Comparison of ENCODE assay signal across 9 mouse cellular contexts in the genomic region with DNA sequence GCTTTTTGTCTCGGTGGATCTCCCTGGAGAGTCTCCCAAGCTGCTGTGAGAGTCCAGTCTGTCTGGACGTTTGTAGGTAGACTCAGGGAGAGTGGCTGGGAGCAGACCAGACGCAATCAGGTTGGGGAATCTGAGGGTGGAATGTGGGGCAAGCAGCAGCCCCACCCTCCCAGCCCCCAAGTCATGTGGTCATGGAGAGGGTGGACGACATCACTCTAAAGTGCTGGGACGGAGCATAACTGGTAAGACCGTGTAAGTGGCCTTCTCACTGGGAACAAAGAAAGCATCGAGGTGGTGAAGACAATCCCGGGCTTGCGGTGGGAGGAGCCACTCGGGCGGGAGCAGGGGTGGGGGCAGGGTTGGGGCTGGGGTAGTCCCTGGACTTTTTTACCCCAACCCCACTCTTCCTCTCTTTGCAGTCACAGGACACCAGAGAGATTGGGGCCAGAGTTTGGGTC. TPM values are rescaled to one million over a fixed set of nuclear protein-coding genes. Genes with fewer than 3 reads are reported as not detected.
DNase-seq lines count a peak whose midpoint lies in the region; ATAC-seq and TF ChIP-seq lines count a peak whose summit lies in the region.
"Had no signal": no experiment of that assay in that cellular context is flagged by ENCODE, and none has a peak within 500 bp of the region (broad histone marks: within the 10 kb centered on the region; RNA-seq: fewer than 3 reads in every experiment).

No protein-coding gene starts in this region.

- peak overlapping the region; percentile 67 for H3K4me2 ChIP-seq in intestine, embryonic 16.5 days (ENCODE audit: low read depth, low read length)
- peak overlapping the region; percentile 33 for H3K4me2 ChIP-seq in midbrain, embryonic 16.5 days (ENCODE audit: low read length)

- WGBS in heart, embryonic 10.5 days, result 2% methylated on average over 11 of the region's 11 CpGs
- WGBS in intestine, embryonic 16.5 days, result 7% methylated on average over 11 of the region's 11 CpGs
- WGBS in midbrain, embryonic 16.5 days, result 4% methylated on average over 11 of the region's 11 CpGs

- no peak for TF ChIP-seq CTCF in left cerebral cortex, adult 2 months (IDR thresholded peaks at IDR 0.05)

- H3K4me1 ChIP-seq in heart, embryonic 10.5 days, result peaks cover 48% of the 10 kb centered on the region
- H3K4me1 ChIP-seq in intestine, embryonic 16.5 days (ENCODE audit: control insufficient read depth, insufficient read depth, low read length), result peaks cover 29% of the 10 kb centered on the region
- peaks cover 12% of the 10 kb centered on the region; the same call in 1 of the 2 replicates for H3K4me1 ChIP-seq in midbrain, embryonic 16.5 days (ENCODE audit: control insufficient read depth, insufficient read depth, low read length)

- DNase-seq in heart, embryonic 10.5 days (ENCODE audit: low spot score), result no peak
- no peak for DNase-seq in heart, postnatal 25 days (ENCODE audit: low spot score)
- DNase-seq in embryo, embryonic 9.5 days (ENCODE audit: extremely low spot score), result peak; percentile 51
- DNase-seq in T-cell, adult 2 months (ENCODE audit: low spot score), result no peak
- no peak for DNase-seq in gastrocnemius, adult 8-10 months (ENCODE audit: low spot score in 2 of 2)
- DNase-seq in left cerebral cortex, adult 2 months (ENCODE audit: extremely low spot score in 1 of 2, low spot score in 2 of 2), result no peak
- DNase-seq: cerebellum, adult 9-10 months had no signal

- H3K36me3 ChIP-seq in heart, embryonic 10.5 days, result no peaks in the 10 kb centered on the region
- H3K36me3 ChIP-seq in intestine, embryonic 16.5 days (ENCODE audit: control insufficient read depth, insufficient read depth, low read length), result no peaks in the 10 kb centered on the region
- no peaks in the 10 kb centered on the region for H3K36me3 ChIP-seq in midbrain, embryonic 16.5 days (ENCODE audit: control insufficient read depth, insufficient read depth, low read length)

- peak overlapping the region; percentile 89 for H3K27ac ChIP-seq in heart, embryonic 10.5 days
- H3K27ac ChIP-seq in intestine, embryonic 16.5 days (ENCODE audit: low read length), result no peak overlapping the region
- no peak overlapping the region for H3K27ac ChIP-seq in midbrain, embryonic 16.5 days (ENCODE audit: low read length)
- no peak overlapping the region for H3K27ac ChIP-seq in left cerebral cortex, adult 2 months

- peaks cover 8% of the 10 kb centered on the region; the same call in 1 of the 2 replicates for H3K27me3 ChIP-seq in heart, embryonic 10.5 days (ENCODE audit: insufficient read depth, poor library complexity, severe bottlenecking)
- H3K27me3 ChIP-seq in intestine, embryonic 16.5 days (replicated peaks; ENCODE audit: control insufficient read depth, insufficient read depth, low read length), result no peaks in the 10 kb centered on the region
- H3K27me3 ChIP-seq in midbrain, embryonic 16.5 days (ENCODE audit: control insufficient read depth, insufficient read depth, low read depth, low read length), result no peaks in the 10 kb centered on the region

- intact Hi-C loops in heart, postnatal 25 days (cut with DNase I), result no loop called here
- intact Hi-C loops in left cerebral cortex, adult 2 months (cut with DNase I), result no loop called here

- H3K4me3 ChIP-seq in heart, embryonic 10.5 days, result peak overlapping the region; percentile 55
- H3K4me3 ChIP-seq in intestine, embryonic 16.5 days (ENCODE audit: low read length), result peak overlapping the region; percentile 34
- no peak overlapping the region; the same call in 1 of the 2 replicates for H3K4me3 ChIP-seq in midbrain, embryonic 16.5 days (ENCODE audit: low read depth, low read length)
- H3K4me3 ChIP-seq in left cerebral cortex, adult 2 months, result no peak overlapping the region

- H3K9me3 ChIP-seq in heart, embryonic 10.5 days, result no peaks in the 10 kb centered on the region
- H3K9me3 ChIP-seq in intestine, embryonic 16.5 days (ENCODE audit: control insufficient read depth, low read length), result no peaks in the 10 kb centered on the region
- H3K9me3 ChIP-seq in midbrain, embryonic 16.5 days (replicated peaks; ENCODE audit: control insufficient read depth, low read length, poor library complexity, severe bottlenecking), result no peaks in the 10 kb centered on the region

- peak overlapping the region; percentile 60 for H3K9ac ChIP-seq in intestine, embryonic 16.5 days (ENCODE audit: low read depth, low read length)
- peak overlapping the region; percentile 40; the same call in 1 of the 2 replicates for H3K9ac ChIP-seq in midbrain, embryonic 16.5 days (ENCODE audit: low read depth, low read length)

- 0 out of 2 replicates have a peak, but pooled peaks have one; percentile 24 for ATAC-seq in intestine, embryonic 16.5 days
- no peak for ATAC-seq in midbrain, embryonic 16.5 days

RNA-seq across cellular contexts. Expression of a gene that starts 45.4 kb away (rescaled TPM):
- polyA plus RNA-seq in heart, embryonic 10.5 days (2016; fragmentation: Nextera tagmentation; extraction: Ambion mirVana), result 2.2 and 2.5 TPM in 2 replicates
- 10 to 100 TPM; 30.5 to 32.7 TPM for total RNA-seq in heart, postnatal 25 days (2021)
- polyA plus RNA-seq in intestine, embryonic 16.5 days (2015; fragmentation: Nextera tagmentation; extraction: Ambion mirVana), result 0.88 and 1.0 TPM in 2 replicates
- 2.7 and 2.8 TPM in 2 replicates for polyA plus RNA-seq in midbrain, embryonic 16.5 days (2015; fragmentation: Nextera tagmentation; extraction: Ambion mirVana)
- 10 to 100 TPM in 3 of 4 experiments, 1 to 10 TPM in 1; 7.4 to 16.6 (median 13.8) TPM for total RNA-seq in gastrocnemius, adult 8-10 months (2022)
- total RNA-seq in left cerebral cortex, adult 2 months (2021), result 10 to 100 TPM; 84.0 to 91.6 TPM

Comparison
In these comparisons a context has a peak if more than half of its experiments do, and no peak if none do; other contexts are left out.
1. H3K4me3 ChIP-seq: peak in heart, embryonic 10.5 days (single experiment) and intestine, embryonic 16.5 days (single experiment); none in midbrain, embryonic 16.5 days (single experiment) and left cerebral cortex, adult 2 months (single experiment).